Mouse (Mus musculus) hindbrain, embryonic 14.5 days (tissue): ENCODE measurements around the gene Spon1. TPM values are rescaled to one million over a fixed set of nuclear protein-coding genes. Genes with fewer than 3 reads are reported as not detected.

ENCODE experiments used
- ATAC-seq: fragments of 200-750 bp; cut with Nextera tagmentation; 2 replicates; pipeline ENCODE4 v1.8.0; 2017; ENCODE audit warnings: moderate number of reproducible peaks, mild to moderate bottlenecking, moderate TSS enrichment, moderate library complexity; ENCODE audit not compliant: low FRiP score
- DNase-seq: peaks from one replicate; pipeline ENCODE4 v3.0.0-alpha.2; 2015; ENCODE audit warnings: low spot score
- H3K27ac ChIP-seq: fragments of 300-500 bp; sonication (generic); 2 replicates; pipeline ENCODE4 v1.5.1; 2014; ENCODE audit warnings: mild to moderate bottlenecking, moderate library complexity
- H3K27me3 ChIP-seq: fragments of 300-500 bp; sonication (generic); 2 replicates; pipeline ENCODE4 v1.6.1; 2014; ENCODE audit warnings: mild to moderate bottlenecking, low read length, mixed read lengths; ENCODE audit not compliant: control insufficient read depth, insufficient read depth
- H3K36me3 ChIP-seq: fragments of 300-500 bp; sonication (generic); replicated peaks from 2 replicates; pipeline ENCODE4 v1.6.1; 2014; ENCODE audit not compliant: control insufficient read depth, insufficient read depth
- H3K4me1 ChIP-seq: fragments of 300-500 bp; sonication (generic); replicated peaks from 2 replicates; pipeline ENCODE4 v1.6.1; 2014; ENCODE audit warnings: antibody characterized with exemption, low read length, mixed read lengths; ENCODE audit not compliant: control insufficient read depth, insufficient read depth
- H3K4me2 ChIP-seq: fragments of 300-500 bp; sonication (generic); replicated peaks from 2 replicates; pipeline ENCODE4 v1.6.1; 2014; ENCODE audit warnings: mild to moderate bottlenecking, moderate library complexity
- H3K4me3 ChIP-seq: fragments of 300-500 bp; sonication (generic); replicated peaks from 2 replicates; pipeline ENCODE4 v1.5.1; 2014; ENCODE audit warnings: mild to moderate bottlenecking, low read length
- H3K9ac ChIP-seq: fragments of 300-500 bp; sonication (generic); 2 replicates; pipeline ENCODE4 v1.6.1; 2014
- H3K9me3 ChIP-seq: fragments of 300-500 bp; sonication (generic); 2 replicates; pipeline ENCODE4 v1.6.1; 2016; ENCODE audit warnings: low read length; ENCODE audit not compliant: control insufficient read depth
- WGBS: fragments of 180-500 bp; shearing (Covaris S2); extraction: QIAGEN DNeasy Blood & Tissue Kit; methylation state at CpG from one replicate; pipeline ENCODE4 v1.1.7; 2014; 5-methylcytosine and 5-hydroxymethylcytosine counted together
- polyA plus RNA-seq: library from polyadenylated mRNA; unstranded; fragments of >200 nt; fragmentation: Nextera tagmentation; extraction: Ambion mirVana; gene quantifications from 2 replicates; pipeline ENCODE4 v1.2.1, GENCODE M21; 2014

Spon1 gene
- polyA plus RNA-seq, 1 experiment from 2014 or later: 90.5 TPM

DNA sequence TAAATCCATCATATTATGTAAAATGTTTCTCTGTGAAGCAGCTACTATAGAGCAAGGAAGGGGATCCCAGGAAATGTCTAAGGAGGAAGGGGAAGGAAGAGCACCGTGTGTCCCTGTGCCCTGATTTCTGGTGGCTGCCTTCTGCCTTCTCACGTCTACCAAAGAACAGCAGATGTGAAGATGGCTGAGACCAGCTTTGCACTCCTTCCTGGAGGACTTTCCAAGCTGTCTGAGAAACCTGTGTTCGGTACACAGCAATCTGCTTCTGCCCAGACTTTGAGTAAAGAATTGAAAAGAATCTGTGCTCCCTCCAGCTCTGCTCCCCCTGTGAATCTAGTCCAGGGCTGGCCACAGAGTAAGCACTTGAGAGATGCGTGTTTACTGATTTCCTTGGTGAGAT, 206.7 kb downstream of the Spon1 start:
- no peak for DNase-seq
- Histone ChIP-seq H3K27ac (no peak overlapping the region), H3K9me3 (no peaks in the 10 kb centered on the region), H3K9ac (no peak overlapping the region), H3K4me1 (no peaks in the 10 kb centered on the region), H3K27me3 (no peaks in the 10 kb centered on the region), H3K4me2 (no peak overlapping the region), H3K36me3 (no peaks in the 10 kb centered on the region), H3K4me3 (no peak overlapping the region)
- ATAC-seq: no peak
- WGBS: 93% methylated on average over 4 of the region's 4 CpGs

DNA sequence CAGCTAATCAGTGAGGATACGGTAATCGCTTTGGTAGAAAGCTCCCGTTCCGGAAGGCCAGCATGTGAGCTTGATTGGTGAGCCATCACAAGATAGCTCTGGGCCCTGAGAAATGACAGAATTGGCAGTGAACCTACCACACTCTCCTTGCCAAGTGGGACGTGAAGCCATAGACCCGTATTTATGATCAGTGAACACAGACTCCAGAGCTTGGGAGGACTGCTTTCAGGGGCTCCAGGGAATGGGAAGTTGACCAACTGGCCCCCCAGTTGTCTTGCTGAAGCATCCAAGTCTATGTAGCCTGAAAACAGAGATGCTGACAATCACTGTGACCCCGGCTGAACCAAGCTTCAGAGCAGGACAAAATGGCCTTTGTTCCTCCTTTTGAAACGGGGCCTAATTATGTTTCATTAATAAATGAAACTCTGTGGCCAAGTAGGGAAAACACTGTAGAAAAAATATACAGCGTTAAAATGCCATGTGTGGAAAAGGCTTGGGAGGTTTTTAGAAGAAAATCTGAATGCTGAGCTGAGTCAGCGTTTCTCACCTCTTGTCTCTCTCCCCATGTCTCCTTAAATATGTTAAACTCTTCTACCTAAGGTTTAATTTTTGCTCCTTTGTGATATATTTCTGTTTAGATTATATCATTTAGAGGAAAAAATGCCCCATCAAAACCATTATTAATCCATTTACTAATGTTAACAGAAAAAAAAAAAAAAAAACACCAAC, 220.8 kb downstream of the Spon1 start:
- Histone ChIP-seq H3K4me2 (no peak overlapping the region), H3K4me1 (0 out of 2 replicates have a peak, but pooled peaks cover 3% of the 10 kb centered on the region), H3K36me3 (no peaks in the 10 kb centered on the region), H3K27ac (no peak overlapping the region), H3K27me3 (no peaks in the 10 kb centered on the region), H3K9me3 (no peaks in the 10 kb centered on the region), H3K9ac (no peak overlapping the region), H3K4me3 (no peak overlapping the region)
- WGBS: 65% methylated on average over 10 of the region's 10 CpGs
- ATAC-seq: no peak
- DNase-seq: peak; percentile 30

DNA sequence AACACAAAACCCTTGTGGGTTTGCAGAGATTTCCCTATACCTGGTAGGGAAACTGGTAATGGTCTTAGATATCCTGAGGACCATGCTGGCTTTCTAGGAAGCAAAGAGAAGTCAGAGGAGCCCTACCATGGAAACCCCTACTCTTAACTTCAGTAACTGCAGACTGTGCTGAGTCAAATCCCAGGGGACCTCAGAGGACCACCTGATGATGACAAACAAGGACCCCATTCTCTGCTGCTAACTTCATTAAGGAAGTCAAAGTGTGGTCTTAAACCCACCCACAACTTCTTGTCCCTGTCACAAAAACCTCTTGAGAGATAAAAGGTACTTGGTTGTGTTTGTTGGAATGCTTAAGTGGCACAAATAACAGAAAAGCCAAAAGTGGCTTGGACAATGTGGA, 222.4 kb downstream of the Spon1 start:
- Histone ChIP-seq H3K27me3 (no peaks in the 10 kb centered on the region), H3K4me1 (peaks cover 8% of the 10 kb centered on the region; the same call in 1 of the 2 replicates), H3K9me3 (no peaks in the 10 kb centered on the region), H3K9ac (no peak overlapping the region), H3K27ac (no peak overlapping the region), H3K36me3 (no peaks in the 10 kb centered on the region), H3K4me3 (no peak overlapping the region), H3K4me2 (no peak overlapping the region)
- ATAC-seq (no peak), DNase-seq (no peak)

DNA sequence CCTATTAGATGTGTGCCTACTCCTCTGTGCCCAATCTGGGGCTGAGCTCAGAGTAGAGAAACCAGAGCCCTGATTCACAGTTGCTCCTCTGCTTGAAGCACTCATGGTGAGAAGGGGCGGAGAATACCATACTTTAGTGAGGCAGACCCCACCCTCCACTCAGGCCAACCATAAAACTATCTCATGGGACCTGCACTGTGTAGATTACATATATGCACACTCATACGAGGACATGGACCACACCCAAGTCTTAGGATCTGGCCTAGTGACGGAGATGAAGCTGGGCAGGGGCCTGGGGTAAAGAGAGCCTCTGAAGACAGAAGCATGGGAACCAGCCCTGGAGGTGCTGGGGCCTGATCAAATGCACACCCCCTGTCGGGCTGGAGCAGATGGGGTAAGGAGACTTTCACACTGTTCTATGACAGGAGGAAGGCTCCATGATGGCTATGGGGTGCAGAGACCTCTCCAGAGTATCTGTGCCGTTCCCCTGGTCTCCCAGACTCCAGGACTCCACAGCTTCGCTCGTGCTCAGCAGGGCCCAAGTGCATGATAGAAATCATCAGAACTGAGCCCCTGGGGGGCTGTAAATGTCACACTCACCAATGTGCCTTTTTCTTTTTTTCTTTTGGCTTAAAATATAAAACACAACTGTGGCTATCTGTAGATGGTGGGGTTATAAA, 232.0 kb downstream of the Spon1 start:
- Histone ChIP-seq H3K36me3 (no peaks in the 10 kb centered on the region), H3K4me2 (no peak overlapping the region), H3K27ac (no peak overlapping the region), H3K9me3 (no peaks in the 10 kb centered on the region), H3K4me3 (no peak overlapping the region), H3K9ac (no peak overlapping the region), H3K27me3 (no peaks in the 10 kb centered on the region), H3K4me1 (peaks cover 13% of the 10 kb centered on the region)
- no peak for ATAC-seq
- no peak for DNase-seq
- 78% methylated on average over 7 of the region's 7 CpGs for WGBS

DNA sequence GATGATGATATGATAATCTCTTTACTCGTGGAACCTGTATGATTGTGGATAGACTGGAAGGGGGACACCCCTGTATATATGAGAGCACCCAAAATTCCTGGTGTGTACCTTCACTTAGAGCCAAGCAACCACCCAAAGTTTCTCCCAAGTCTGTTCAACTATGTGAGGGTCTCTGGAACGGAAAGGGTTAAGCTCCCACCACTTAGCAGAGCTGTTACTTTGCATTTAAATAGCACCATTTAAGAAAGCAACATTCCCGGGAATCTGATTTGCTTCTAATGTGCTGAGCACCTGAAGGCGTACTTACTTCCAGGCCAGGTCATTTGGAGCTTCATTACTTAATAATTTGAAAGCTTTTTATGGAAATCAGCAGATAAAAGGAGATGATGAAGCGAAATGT, 238.4 kb downstream of the Spon1 start:
- H3K36me3 ChIP-seq: no peaks in the 10 kb centered on the region
- 0 out of 2 replicates have a peak overlapping the region, but pooled peaks have one; percentile 0 for H3K4me2 ChIP-seq
- H3K4me3 ChIP-seq: no peak overlapping the region
- H3K9ac ChIP-seq: no peak overlapping the region
- ATAC-seq (no peak), DNase-seq (peak; percentile 52)
- WGBS: 11% methylated on average over 5 of the region's 5 CpGs
- 0 out of 2 replicates have a peak, but pooled peaks cover 11% of the 10 kb centered on the region for H3K4me1 ChIP-seq
- no peaks in the 10 kb centered on the region for H3K27me3 ChIP-seq
- peak overlapping the region; percentile 29; the same call in 1 of the 2 replicates for H3K27ac ChIP-seq
- H3K9me3 ChIP-seq: no peaks in the 10 kb centered on the region

- H3K4me2 ChIP-seq: no peak overlapping the region
- no peak overlapping the region for H3K4me3 ChIP-seq
- ATAC-seq (no peak), DNase-seq (no peak)
- H3K9me3 ChIP-seq: no peaks in the 10 kb centered on the region
- H3K36me3 ChIP-seq: no peaks in the 10 kb centered on the region
- H3K27me3 ChIP-seq: no peaks in the 10 kb centered on the region
- 72% methylated on average over 5 of the region's 5 CpGs for WGBS
- H3K4me1 ChIP-seq: 0 out of 2 replicates have a peak, but pooled peaks cover 11% of the 10 kb centered on the region
- H3K9ac ChIP-seq: no peak overlapping the region
- H3K27ac ChIP-seq: no peak overlapping the region
Measured at GRCm38 (mm10) chr7:114005499-114005898, 239.7 kb downstream of the Spon1 start.

GRCm38 (mm10) chr7:114006456-114006855, 240.7 kb downstream of the Spon1 start:
- 0 out of 2 replicates have a peak, but pooled peaks cover 11% of the 10 kb centered on the region for H3K4me1 ChIP-seq
- DNase-seq (no peak), ATAC-seq (no peak)
- H3K36me3 ChIP-seq: no peaks in the 10 kb centered on the region
- 76% methylated on average over 8 of the region's 8 CpGs for WGBS
- H3K27me3 ChIP-seq: no peaks in the 10 kb centered on the region
- no peak overlapping the region for H3K4me3 ChIP-seq
- H3K9me3 ChIP-seq: no peaks in the 10 kb centered on the region
- H3K9ac ChIP-seq: no peak overlapping the region
- H3K4me2 ChIP-seq: no peak overlapping the region
- no peak overlapping the region for H3K27ac ChIP-seq

DNA sequence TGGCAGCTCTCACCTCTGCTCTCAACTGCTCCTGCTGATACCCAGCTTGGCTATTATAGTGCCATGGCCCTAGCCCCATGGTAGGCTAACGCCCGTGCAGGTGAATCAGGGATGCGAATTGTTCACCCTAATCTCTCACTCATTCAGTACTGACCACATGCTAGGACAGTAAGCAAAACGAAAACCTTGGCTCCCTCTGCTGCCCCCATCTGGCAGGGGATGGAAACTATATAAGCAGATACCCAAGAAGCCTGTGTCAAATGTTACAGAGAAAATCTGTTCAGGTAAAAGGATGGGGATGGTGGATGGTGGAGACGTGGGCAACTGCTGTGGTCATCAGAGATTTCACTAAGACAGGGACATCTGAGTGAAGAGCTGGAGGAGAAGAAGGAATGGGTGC, 241.8 kb downstream of the Spon1 start:
- no peak for ATAC-seq
- WGBS: 75% methylated on average over 5 of the region's 5 CpGs
- no peaks in the 10 kb centered on the region for H3K27me3 ChIP-seq
- H3K27ac ChIP-seq: no peak overlapping the region
- no peak for DNase-seq
- H3K36me3 ChIP-seq: no peaks in the 10 kb centered on the region
- H3K9ac ChIP-seq: no peak overlapping the region
- H3K4me2 ChIP-seq: no peak overlapping the region
- no peaks in the 10 kb centered on the region for H3K9me3 ChIP-seq
- 0 out of 2 replicates have a peak, but pooled peaks cover 11% of the 10 kb centered on the region for H3K4me1 ChIP-seq
- H3K4me3 ChIP-seq: no peak overlapping the region

GRCm38 (mm10) chr7:114011726-114012443, 246.1 kb downstream of the Spon1 start:
- DNase-seq: no peak
- Histone ChIP-seq H3K9ac (no peak overlapping the region), H3K4me1 (no peaks in the 10 kb centered on the region), H3K4me3 (no peak overlapping the region), H3K4me2 (no peak overlapping the region), H3K9me3 (no peaks in the 10 kb centered on the region), H3K36me3 (no peaks in the 10 kb centered on the region), H3K27me3 (no peaks in the 10 kb centered on the region), H3K27ac (no peak overlapping the region)
- no peak for ATAC-seq
- 65% methylated on average over 9 of the region's 9 CpGs for WGBS
